ENCODE assay signal across 8 mouse cellular contexts in the genomic region with DNA sequence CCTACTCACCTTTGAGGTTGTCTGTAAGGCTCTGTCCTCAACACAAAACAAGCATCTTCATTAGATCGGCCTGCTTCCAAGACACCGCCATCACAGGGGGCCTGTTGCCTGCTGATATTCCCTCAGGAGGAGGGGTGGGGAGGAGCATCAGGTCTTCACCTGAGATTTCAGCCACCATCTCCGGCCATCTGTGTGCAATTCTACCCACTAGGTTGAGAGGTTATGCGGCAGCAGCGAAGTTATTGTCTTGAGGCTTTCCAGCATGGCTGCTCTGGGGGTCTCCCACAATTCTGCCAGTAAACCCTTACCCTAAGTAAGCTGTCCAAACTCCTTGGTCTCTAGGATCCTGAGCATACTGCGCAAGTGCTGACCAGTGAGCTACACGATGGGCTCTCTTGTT. TPM values are rescaled to one million over a fixed set of nuclear protein-coding genes. Genes with fewer than 3 reads are reported as not detected.
DNase-seq lines count a peak whose midpoint lies in the region; ATAC-seq and TF ChIP-seq lines count a peak whose summit lies in the region.

A gene (minus strand): TSS at position 101 of the 400 bp plus-strand sequence.

- DNase-seq in liver, postnatal 0 days: no peak
- no peak for DNase-seq in embryonic facial prominence, embryonic 11.5 days (ENCODE audit: low spot score)
- no peak for DNase-seq in layer of hippocampus, postnatal 36 days
- no peak for DNase-seq in cerebellum, postnatal 10 days
- DNase-seq in urinary bladder, postnatal 10 days (ENCODE audit: low spot score): no peak

- no peak for TF ChIP-seq POLR2A in olfactory bulb, adult 2 months (IDR thresholded peaks at IDR 0.05; ENCODE audit: insufficient read depth, low read depth, low read length)

- H3K4me1 ChIP-seq in liver, embryonic 12.5 days: no peaks in the 10 kb centered on the region
- no peaks in the 10 kb centered on the region for H3K4me1 ChIP-seq in liver, postnatal 0 days (ENCODE audit: insufficient read depth)
- no peaks in the 10 kb centered on the region for H3K4me1 ChIP-seq in embryonic facial prominence, embryonic 11.5 days (ENCODE audit: control insufficient read depth, insufficient read depth, low read length)
- H3K4me1 ChIP-seq in heart, embryonic 12.5 days (replicated peaks): peaks cover 12% of the 10 kb centered on the region
- H3K4me1 ChIP-seq in olfactory bulb, adult 2 months (ENCODE audit: control insufficient read depth, insufficient read depth, low read length): 0 out of 2 replicates have a peak, but pooled peaks cover 4% of the 10 kb centered on the region

- no peak within 1 kb of the TSS for H3K27ac ChIP-seq in liver, embryonic 12.5 days
- H3K27ac ChIP-seq in liver, postnatal 0 days (ENCODE audit: low read depth): no peak within 1 kb of the TSS
- H3K27ac ChIP-seq in embryonic facial prominence, embryonic 11.5 days (replicated peaks; ENCODE audit: low read depth, low read length): no peak within 1 kb of the TSS
- H3K27ac ChIP-seq in heart, embryonic 12.5 days (ENCODE audit: poor library complexity, severe bottlenecking): no peak within 1 kb of the TSS
- no peak within 1 kb of the TSS for H3K27ac ChIP-seq in olfactory bulb, adult 2 months (ENCODE audit: insufficient read depth, low read depth, low read length)

- no peak for ATAC-seq in liver, embryonic 12.5 days
- ATAC-seq in liver, postnatal 0 days: no peak
- no peak for ATAC-seq in embryonic facial prominence, embryonic 11.5 days (replicated peaks; ENCODE audit: insufficient number of reproducible peaks, low FRiP score, low TSS enrichment, low read depth)
- no peak for ATAC-seq in heart, embryonic 12.5 days (ENCODE audit: insufficient number of reproducible peaks, low FRiP score)

- 77% methylated on average over 7 of the region's 7 CpGs for WGBS in liver, embryonic 12.5 days (ENCODE audit: insufficient replicate concordance)
- WGBS in liver, postnatal 0 days (ENCODE audit: insufficient replicate concordance): 89% methylated on average over 7 of the region's 7 CpGs
- 88% methylated on average over 7 of the region's 7 CpGs for WGBS in embryonic facial prominence, embryonic 11.5 days
- 93% methylated on average over 7 of the region's 7 CpGs for WGBS in heart, embryonic 12.5 days
- WGBS in olfactory bulb, adult 2 months: 94% methylated on average over 7 of the region's 7 CpGs

- no peaks in the 10 kb centered on the region for H3K27me3 ChIP-seq in liver, embryonic 12.5 days (replicated peaks)
- no peaks in the 10 kb centered on the region for H3K27me3 ChIP-seq in liver, postnatal 0 days (ENCODE audit: insufficient read depth, low read length)
- no peaks in the 10 kb centered on the region for H3K27me3 ChIP-seq in embryonic facial prominence, embryonic 11.5 days (ENCODE audit: control insufficient read depth, insufficient read depth, low read length)
- H3K27me3 ChIP-seq in heart, embryonic 12.5 days (replicated peaks): 0 out of 2 replicates have a peak, but pooled peaks cover 2% of the 10 kb centered on the region

- TF ChIP-seq EP300 in liver, postnatal 0 days (IDR thresholded peaks at IDR 0.05; ENCODE audit: low read depth): no peak

- H3K9ac ChIP-seq in liver, embryonic 12.5 days: no peak within 1 kb of the TSS
- H3K9ac ChIP-seq in liver, postnatal 0 days (replicated peaks): no peak within 1 kb of the TSS
- H3K9ac ChIP-seq in embryonic facial prominence, embryonic 11.5 days (replicated peaks; ENCODE audit: low read length): no peak within 1 kb of the TSS
- H3K9ac ChIP-seq in heart, embryonic 12.5 days: no peak within 1 kb of the TSS

- H3K4me2 ChIP-seq in liver, embryonic 12.5 days: no peak within 1 kb of the TSS
- no peak within 1 kb of the TSS for H3K4me2 ChIP-seq in liver, postnatal 0 days (ENCODE audit: low read depth, low read length)
- H3K4me2 ChIP-seq in embryonic facial prominence, embryonic 11.5 days (ENCODE audit: low read depth, low read length): no peak within 1 kb of the TSS
- H3K4me2 ChIP-seq in heart, embryonic 12.5 days: no peak within 1 kb of the TSS

- TF ChIP-seq CTCF in liver, postnatal 0 days (IDR thresholded peaks at IDR 0.05; ENCODE audit: low read depth): no peak
- TF ChIP-seq CTCF in olfactory bulb, adult 2 months (IDR thresholded peaks at IDR 0.05; ENCODE audit: insufficient read depth, low read depth, low read length): no peak

- no peaks in the 10 kb centered on the region for H3K9me3 ChIP-seq in liver, embryonic 12.5 days (replicated peaks)
- no peaks in the 10 kb centered on the region for H3K9me3 ChIP-seq in liver, postnatal 0 days (ENCODE audit: low read length)
- no peaks in the 10 kb centered on the region for H3K9me3 ChIP-seq in embryonic facial prominence, embryonic 11.5 days (replicated peaks; ENCODE audit: control insufficient read depth, low read length)
- H3K9me3 ChIP-seq in heart, embryonic 12.5 days (replicated peaks): no peaks in the 10 kb centered on the region

- H3K4me3 ChIP-seq in liver, embryonic 12.5 days: no peak within 1 kb of the TSS
- no peak within 1 kb of the TSS for H3K4me3 ChIP-seq in liver, postnatal 0 days (ENCODE audit: low read depth, low read length)
- no peak within 1 kb of the TSS for H3K4me3 ChIP-seq in embryonic facial prominence, embryonic 11.5 days (ENCODE audit: low read depth, low read length)
- H3K4me3 ChIP-seq in heart, embryonic 12.5 days: no peak within 1 kb of the TSS
- H3K4me3 ChIP-seq in olfactory bulb, adult 2 months (ENCODE audit: insufficient read depth, low read depth, low read length): no peak within 1 kb of the TSS

- H3K36me3 ChIP-seq in liver, embryonic 12.5 days: no peaks in the 10 kb centered on the region
- no peaks in the 10 kb centered on the region for H3K36me3 ChIP-seq in liver, postnatal 0 days (replicated peaks; ENCODE audit: insufficient read depth, low read length)
- no peaks in the 10 kb centered on the region for H3K36me3 ChIP-seq in embryonic facial prominence, embryonic 11.5 days (replicated peaks; ENCODE audit: control insufficient read depth, insufficient read depth, low read depth, low read length)
- H3K36me3 ChIP-seq in heart, embryonic 12.5 days: no peaks in the 10 kb centered on the region

RNA-seq across cellular contexts. Expression of the gene that starts here (rescaled TPM):
- 10.0 and 11.6 TPM in 2 replicates for polyA plus RNA-seq in liver, embryonic 12.5 days (2016; fragmentation: Nextera tagmentation; extraction: Ambion mirVana)
- 7.7 and 8.1 TPM in 2 replicates for polyA plus RNA-seq in liver, postnatal 0 days (2015; fragmentation: Nextera tagmentation; extraction: Ambion mirVana)
- 64.4 and 64.9 TPM in 2 replicates for polyA plus RNA-seq in embryonic facial prominence, embryonic 11.5 days (2014; fragmentation: Nextera tagmentation; extraction: Ambion mirVana)
- 40.2 and 42.0 TPM in 2 replicates for polyA plus RNA-seq in heart, embryonic 12.5 days (2016; fragmentation: Nextera tagmentation; extraction: Ambion mirVana)
- total RNA-seq in layer of hippocampus, postnatal 36 days (2021): 100 to 1,000 TPM in 1 of 2 experiments, 10 to 100 TPM in 1; 99.8 to 102 TPM
- polyA plus RNA-seq in olfactory bulb, adult 2 months (2012; ENCODE audit: insufficient read depth, insufficient read length, low replicate concordance, missing spikeins): not detected in 2 replicates
